Mouse (Mus musculus): ENCODE measurements around the gene Pmepa1. TPM values are rescaled to one million over a fixed set of nuclear protein-coding genes. Genes with fewer than 3 reads are reported as not detected.

Pmepa1 gene
- polyA plus RNA-seq, 1 experiment, result 260 TPM

DNA sequence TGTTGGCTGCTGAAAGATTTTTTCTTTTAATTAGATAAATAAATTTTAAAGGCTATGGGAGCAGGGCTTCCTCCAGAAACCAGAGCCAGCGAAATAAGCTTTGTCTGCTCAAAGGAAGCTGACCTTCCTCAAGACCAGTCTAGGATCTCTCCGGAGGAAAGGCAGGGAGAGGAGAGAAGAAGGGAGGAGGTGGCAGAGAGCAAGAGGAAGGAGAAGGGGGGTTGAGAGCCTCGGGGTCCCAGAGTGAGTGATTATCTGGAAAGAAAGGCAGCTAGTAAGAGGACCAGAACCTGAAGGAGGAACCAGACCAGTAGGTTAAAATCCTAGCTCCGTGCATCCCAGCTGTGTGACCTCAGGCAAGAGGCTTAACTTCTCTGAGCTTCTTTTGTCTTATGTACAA, 31.7 kb upstream of the Pmepa1 start:
- no peak overlapping the region for H3K4me3 ChIP-seq
- H3ac ChIP-seq (ENCODE audit: control insufficient read depth, insufficient read length), result no peak overlapping the region
- H3K79me2 ChIP-seq (ENCODE audit: control insufficient read depth, insufficient read depth), result no peaks in the 10 kb centered on the region
- no peak for TF ChIP-seq CEBPB (IDR thresholded peaks at IDR 0.05; ENCODE audit: insufficient read depth, poor library complexity, severe bottlenecking)
- TF ChIP-seq SRF (IDR thresholded peaks at IDR 0.05; ENCODE audit: control insufficient read depth, insufficient read length, low read depth), result no peak
- TF ChIP-seq POLR2A (IDR thresholded peaks at IDR 0.05; ENCODE audit: insufficient read length, low read depth), result no peak
- TF ChIP-seq MYOG (IDR thresholded peaks at IDR 0.05; ENCODE audit: control insufficient read depth in 1 of 3, insufficient read depth in 1 of 3, insufficient read length in 2 of 3, low read depth in 2 of 3), result no peak
- TF ChIP-seq TCF3 (IDR thresholded peaks at IDR 0.05; ENCODE audit: insufficient read length, low read depth), result no peak
- no peak for TF ChIP-seq REST (IDR thresholded peaks at IDR 0.05; ENCODE audit: insufficient read depth, insufficient read length)
- TF ChIP-seq MYOD1 (IDR thresholded peaks at IDR 0.05; ENCODE audit: control insufficient read depth in 1 of 3, insufficient read length in 2 of 3, low read depth in 2 of 3), result no peak
- no peak for TF ChIP-seq TCF12 (IDR thresholded peaks at IDR 0.05; ENCODE audit: insufficient read depth, poor library complexity, severe bottlenecking)
- TF ChIP-seq E2F4 (IDR thresholded peaks at IDR 0.05; ENCODE audit: insufficient read depth), result no peak
- TF ChIP-seq POLR2AphosphoS2 (IDR thresholded peaks at IDR 0.05; ENCODE audit: insufficient read length, low read depth), result no peak
- no peak for TF ChIP-seq USF1 (IDR thresholded peaks at IDR 0.05; ENCODE audit: low read depth)
- TF ChIP-seq MAX (IDR thresholded peaks at IDR 0.05; ENCODE audit: low read depth), result no peak
- H3K4me2 ChIP-seq (ENCODE audit: low read depth), result peak overlapping the region; percentile 61
- H3K36me3 ChIP-seq (ENCODE audit: control insufficient read depth, insufficient read depth), result no peaks in the 10 kb centered on the region
- H3K27me3 ChIP-seq (ENCODE audit: control insufficient read depth, insufficient read depth, insufficient read length), result no peaks in the 10 kb centered on the region

DNA sequence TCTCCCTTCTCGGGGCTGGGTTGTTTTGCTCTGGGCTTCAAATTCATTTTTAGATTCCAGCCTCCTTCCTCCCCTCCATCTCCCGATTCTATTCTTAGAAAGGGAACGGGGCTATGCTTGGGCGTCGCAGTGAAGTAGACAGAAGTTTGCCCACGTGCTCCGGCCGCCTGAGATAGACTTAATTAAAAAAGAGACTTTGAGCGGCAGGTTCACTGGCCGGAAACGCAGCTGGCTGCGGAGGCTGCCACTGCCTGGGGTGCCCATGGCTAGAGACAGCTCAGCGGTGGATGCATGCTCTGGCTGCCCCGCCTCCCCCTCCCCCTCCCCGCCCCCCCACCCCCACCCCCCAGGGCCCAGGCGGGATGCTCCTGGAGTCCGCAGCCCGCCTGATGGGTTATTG, 31.2 kb upstream of the Pmepa1 start:
- Histone ChIP-seq H3K4me2 (ENCODE audit: low read depth) (peak overlapping the region; percentile 72), H3ac (ENCODE audit: control insufficient read depth, insufficient read length) (no peak overlapping the region), H3K4me3 (no peak overlapping the region), H3K79me2 (ENCODE audit: control insufficient read depth, insufficient read depth) (no peaks in the 10 kb centered on the region), H3K36me3 (ENCODE audit: control insufficient read depth, insufficient read depth) (no peaks in the 10 kb centered on the region), H3K27me3 (ENCODE audit: control insufficient read depth, insufficient read depth, insufficient read length) (no peaks in the 10 kb centered on the region)
- TF ChIP-seq MYOG (IDR thresholded peaks at IDR 0.05; ENCODE audit: control insufficient read depth in 1 of 3, insufficient read depth in 1 of 3, insufficient read length in 2 of 3, low read depth in 2 of 3) (peak in 2 of 3 experiments; percentile 54 to 64), POLR2A (IDR thresholded peaks at IDR 0.05; ENCODE audit: insufficient read length, low read depth) (peak; percentile 41), TCF3 (IDR thresholded peaks at IDR 0.05; ENCODE audit: insufficient read length, low read depth) (peak; percentile 28), E2F4 (IDR thresholded peaks at IDR 0.05; ENCODE audit: insufficient read depth) (no peak), MAX (IDR thresholded peaks at IDR 0.05; ENCODE audit: low read depth) (peak; percentile 48), REST (IDR thresholded peaks at IDR 0.05; ENCODE audit: insufficient read depth, insufficient read length) (no peak), MYOD1 (IDR thresholded peaks at IDR 0.05; ENCODE audit: control insufficient read depth in 1 of 3, insufficient read length in 2 of 3, low read depth in 2 of 3) (peak in 2 of 3 experiments; percentile 60 to 82), SRF (IDR thresholded peaks at IDR 0.05; ENCODE audit: control insufficient read depth, insufficient read length, low read depth) (no peak), CEBPB (IDR thresholded peaks at IDR 0.05; ENCODE audit: insufficient read depth, poor library complexity, severe bottlenecking) (no peak), USF1 (IDR thresholded peaks at IDR 0.05; ENCODE audit: low read depth) (peak; percentile 79), POLR2AphosphoS2 (IDR thresholded peaks at IDR 0.05; ENCODE audit: insufficient read length, low read depth) (no peak), TCF12 (IDR thresholded peaks at IDR 0.05; ENCODE audit: insufficient read depth, poor library complexity, severe bottlenecking) (no peak)

- H3K4me3 ChIP-seq, result no peak overlapping the region
Observed at GRCm38 (mm10) chr2:173306734-173307525, 30.6 kb upstream of the Pmepa1 start.

DNA sequence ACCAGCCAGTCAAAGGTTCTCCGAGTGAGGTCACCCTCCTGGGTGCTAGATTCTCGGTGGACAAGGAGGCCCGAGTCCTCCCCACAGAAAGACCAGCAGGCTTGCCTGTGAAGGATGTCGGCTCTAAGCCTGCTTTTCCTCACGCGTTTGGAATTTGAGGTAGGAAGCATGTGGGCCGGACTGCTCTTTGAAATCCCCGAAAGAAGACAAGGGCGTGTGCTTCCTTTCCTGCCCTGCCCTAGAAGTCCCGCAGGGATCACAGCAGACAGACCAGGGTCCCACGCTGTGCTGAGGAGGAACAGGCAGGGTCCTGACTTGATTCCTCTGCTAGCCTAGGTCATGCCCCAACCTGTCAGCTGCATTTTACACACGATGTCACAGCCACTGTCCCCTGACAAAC, 28.7 kb upstream of the Pmepa1 start:
- Histone ChIP-seq H3K4me3 (no peak overlapping the region), H3K27me3 (ENCODE audit: control insufficient read depth, insufficient read depth, insufficient read length) (no peaks in the 10 kb centered on the region), H3K4me2 (ENCODE audit: low read depth) (peak overlapping the region; percentile 20), H3K79me2 (ENCODE audit: control insufficient read depth, insufficient read depth) (no peaks in the 10 kb centered on the region), H3K36me3 (ENCODE audit: control insufficient read depth, insufficient read depth) (no peaks in the 10 kb centered on the region), H3ac (ENCODE audit: control insufficient read depth, insufficient read length) (no peak overlapping the region)
- TF ChIP-seq POLR2AphosphoS2 (IDR thresholded peaks at IDR 0.05; ENCODE audit: insufficient read length, low read depth) (no peak), MAX (IDR thresholded peaks at IDR 0.05; ENCODE audit: low read depth) (no peak), E2F4 (IDR thresholded peaks at IDR 0.05; ENCODE audit: insufficient read depth) (no peak), SRF (IDR thresholded peaks at IDR 0.05; ENCODE audit: control insufficient read depth, insufficient read length, low read depth) (no peak), TCF3 (IDR thresholded peaks at IDR 0.05; ENCODE audit: insufficient read length, low read depth) (no peak), TCF12 (IDR thresholded peaks at IDR 0.05; ENCODE audit: insufficient read depth, poor library complexity, severe bottlenecking) (no peak), POLR2A (IDR thresholded peaks at IDR 0.05; ENCODE audit: insufficient read length, low read depth) (no peak), MYOD1 (IDR thresholded peaks at IDR 0.05; ENCODE audit: control insufficient read depth in 1 of 3, insufficient read length in 2 of 3, low read depth in 2 of 3) (no peak), REST (IDR thresholded peaks at IDR 0.05; ENCODE audit: insufficient read depth, insufficient read length) (no peak), USF1 (IDR thresholded peaks at IDR 0.05; ENCODE audit: low read depth) (no peak), MYOG (IDR thresholded peaks at IDR 0.05; ENCODE audit: control insufficient read depth in 1 of 3, insufficient read depth in 1 of 3, insufficient read length in 2 of 3, low read depth in 2 of 3) (no peak)

More at GRCm38 (mm10) chr2:173306734-173307525, 30.6 kb upstream of the Pmepa1 start:
- H3ac ChIP-seq (ENCODE audit: control insufficient read depth, insufficient read length), result no peak overlapping the region
- no peaks in the 10 kb centered on the region for H3K36me3 ChIP-seq (ENCODE audit: control insufficient read depth, insufficient read depth)
- peak; percentile 42 to 96 (median 93) for TF ChIP-seq MYOD1 (IDR thresholded peaks at IDR 0.05; ENCODE audit: control insufficient read depth in 1 of 3, insufficient read length in 2 of 3, low read depth in 2 of 3)
- TF ChIP-seq TCF3 (IDR thresholded peaks at IDR 0.05; ENCODE audit: insufficient read length, low read depth), result peak; percentile 86
- TF ChIP-seq SRF (IDR thresholded peaks at IDR 0.05; ENCODE audit: control insufficient read depth, insufficient read length, low read depth), result peak; percentile 5
- no peak for TF ChIP-seq POLR2AphosphoS2 (IDR thresholded peaks at IDR 0.05; ENCODE audit: insufficient read length, low read depth)
- TF ChIP-seq POLR2A (IDR thresholded peaks at IDR 0.05; ENCODE audit: insufficient read length, low read depth), result no peak
- no peak for TF ChIP-seq E2F4 (IDR thresholded peaks at IDR 0.05; ENCODE audit: insufficient read depth)
- peak; percentile 69 to 95 (median 90) for TF ChIP-seq MYOG (IDR thresholded peaks at IDR 0.05; ENCODE audit: control insufficient read depth in 1 of 3, insufficient read depth in 1 of 3, insufficient read length in 2 of 3, low read depth in 2 of 3)
- peak; percentile 70 for TF ChIP-seq TCF12 (IDR thresholded peaks at IDR 0.05; ENCODE audit: insufficient read depth, poor library complexity, severe bottlenecking)
- no peak for TF ChIP-seq REST (IDR thresholded peaks at IDR 0.05; ENCODE audit: insufficient read depth, insufficient read length)
- peak; percentile 62 for TF ChIP-seq USF1 (IDR thresholded peaks at IDR 0.05; ENCODE audit: low read depth)
- no peak for TF ChIP-seq MAX (IDR thresholded peaks at IDR 0.05; ENCODE audit: low read depth)
- TF ChIP-seq CEBPB (IDR thresholded peaks at IDR 0.05; ENCODE audit: insufficient read depth, poor library complexity, severe bottlenecking), result no peak
- H3K79me2 ChIP-seq (ENCODE audit: control insufficient read depth, insufficient read depth), result no peaks in the 10 kb centered on the region
- H3K4me2 ChIP-seq (ENCODE audit: low read depth), result peak overlapping the region; percentile 72
- H3K27me3 ChIP-seq (ENCODE audit: control insufficient read depth, insufficient read depth, insufficient read length), result no peaks in the 10 kb centered on the region
